Mouse (Mus musculus) gastrocnemius, postnatal 10 days (tissue): ENCODE data around the gene Ap4e1. TPM values are rescaled to one million over a fixed set of nuclear protein-coding genes. Genes with fewer than 3 reads are reported as not detected.

Source experiments
- DNase-seq: peaks from one replicate; pipeline ENCODE4 v3.0.0; 2021; ENCODE audit warnings: mixed read lengths
- long read RNA-seq, 2 experiments: library from polyadenylated mRNA; stranded (forward); transcript quantifications; one replicate each; pipeline ENCODE4 v2.0.0; 2021
- total RNA-seq, 2 experiments: library from RNA; stranded (reverse); gene quantifications; 2 replicates each; pipeline ENCODE4 v1.2.3; 2021

The Ap4e1 gene
- 10 to 100 TPM in 1 of 2 experiments, 1 to 10 TPM in 1; 9.8 to 11.8 TPM for total RNA-seq
- long read RNA-seq, experiment 1, full-length matches to known transcripts = 3 of 4 reads
- long read RNA-seq, experiment 1, partial matches to known transcripts = 0 of 4 reads
- long read RNA-seq, experiment 1, other reads (novel, unspliced or antisense) = 1 of 4 reads
- long read RNA-seq, experiment 2, full-length matches to known transcripts = 1 of 4 reads
- long read RNA-seq, experiment 2, partial matches to known transcripts = 1 of 4 reads
- long read RNA-seq, experiment 2, other reads (novel, unspliced or antisense) = 2 of 4 reads

- peak; percentile 99 for DNase-seq
Observed at GRCm38 (mm10) chr2:127008469-127008998, at the start of gene Ap4e1. Gene Ap4e1 (plus strand): TSS chr2:127008717.

DNA sequence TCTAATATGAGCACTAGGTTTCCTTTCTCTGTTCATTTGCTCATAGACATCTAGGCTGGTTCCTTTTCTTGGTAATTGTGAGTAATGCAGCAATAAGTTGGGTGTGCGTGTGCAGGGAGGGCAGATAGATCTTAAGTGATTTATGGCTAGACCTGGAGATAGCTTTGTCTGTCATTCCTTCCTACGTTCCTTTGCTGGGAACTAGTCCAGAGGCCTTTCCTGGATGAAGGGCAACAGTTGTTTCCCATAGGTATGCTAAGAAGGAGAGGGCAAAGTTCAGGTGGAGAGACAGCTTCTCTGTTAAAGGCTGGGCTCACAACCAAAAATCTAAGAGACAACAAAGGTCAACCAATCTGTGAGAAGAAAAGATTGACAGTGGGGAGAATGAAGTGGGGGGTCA is 46.8 kb upstream of the Ap4e1 start:
- DNase-seq = no peak

GRCm38 (mm10) chr2:126977428-126977827 is 31.1 kb upstream of the Ap4e1 start:
- no peak for DNase-seq

DNA sequence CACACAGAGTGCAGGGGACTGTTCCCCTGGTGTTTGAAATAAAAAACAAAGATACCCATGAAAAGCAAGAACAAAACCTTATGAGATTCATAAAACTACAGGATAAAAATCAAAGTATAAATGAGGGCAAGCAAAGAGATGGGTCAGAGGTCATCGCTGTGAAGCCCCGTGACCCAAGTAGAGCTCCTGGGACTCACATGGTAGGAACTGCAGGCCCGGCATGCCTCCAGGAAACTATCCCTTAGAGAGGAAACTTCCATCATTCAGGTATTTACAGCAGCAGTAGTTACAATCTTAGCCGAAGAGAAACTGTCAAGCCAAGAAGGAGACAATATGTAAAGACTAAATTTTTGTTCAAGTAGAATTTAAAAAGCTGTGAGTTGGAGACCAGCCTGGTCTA is 25.3 kb upstream of the Ap4e1 start:
- DNase-seq = no peak

DNA sequence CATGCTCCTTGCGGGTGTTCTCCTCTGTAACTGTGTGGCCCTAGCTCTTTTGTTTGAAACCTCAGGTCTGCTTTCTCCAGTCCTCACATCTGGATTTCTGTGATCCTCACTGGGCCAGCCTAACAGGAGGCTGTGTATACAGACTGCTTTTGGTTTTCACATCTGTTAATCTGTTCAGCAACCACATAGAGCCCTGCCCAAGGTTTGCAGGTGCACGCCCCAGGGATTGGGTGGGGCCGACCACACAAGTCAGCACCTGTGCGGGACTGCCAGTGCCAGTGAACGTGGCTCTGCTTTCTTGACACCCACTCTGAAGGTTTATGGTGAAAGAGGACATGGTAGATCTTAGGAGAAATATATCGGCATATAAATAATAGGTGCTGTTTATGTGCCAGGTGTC is 18.6 kb upstream of the Ap4e1 start:
- no peak for DNase-seq

DNA sequence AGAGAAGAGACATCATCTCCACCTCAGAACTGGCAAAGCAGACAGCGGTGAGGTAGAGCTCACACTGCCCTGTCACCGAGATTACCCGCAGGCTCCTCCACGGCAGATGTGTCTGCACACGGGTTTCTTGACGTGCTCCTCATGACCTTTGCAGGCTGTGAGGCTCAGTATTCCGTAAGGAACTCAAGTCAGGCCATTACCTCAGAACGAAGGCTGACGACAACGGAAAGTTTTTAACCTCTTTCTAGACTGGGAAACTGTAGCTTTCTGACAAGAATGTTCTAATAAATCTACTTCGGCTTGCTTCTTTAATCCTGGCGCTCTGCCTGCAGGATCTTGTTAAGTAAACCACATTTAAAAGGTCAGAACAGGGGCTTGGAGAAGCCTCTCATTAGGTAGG is 15.8 kb upstream of the Ap4e1 start:
- no peak for DNase-seq

DNA sequence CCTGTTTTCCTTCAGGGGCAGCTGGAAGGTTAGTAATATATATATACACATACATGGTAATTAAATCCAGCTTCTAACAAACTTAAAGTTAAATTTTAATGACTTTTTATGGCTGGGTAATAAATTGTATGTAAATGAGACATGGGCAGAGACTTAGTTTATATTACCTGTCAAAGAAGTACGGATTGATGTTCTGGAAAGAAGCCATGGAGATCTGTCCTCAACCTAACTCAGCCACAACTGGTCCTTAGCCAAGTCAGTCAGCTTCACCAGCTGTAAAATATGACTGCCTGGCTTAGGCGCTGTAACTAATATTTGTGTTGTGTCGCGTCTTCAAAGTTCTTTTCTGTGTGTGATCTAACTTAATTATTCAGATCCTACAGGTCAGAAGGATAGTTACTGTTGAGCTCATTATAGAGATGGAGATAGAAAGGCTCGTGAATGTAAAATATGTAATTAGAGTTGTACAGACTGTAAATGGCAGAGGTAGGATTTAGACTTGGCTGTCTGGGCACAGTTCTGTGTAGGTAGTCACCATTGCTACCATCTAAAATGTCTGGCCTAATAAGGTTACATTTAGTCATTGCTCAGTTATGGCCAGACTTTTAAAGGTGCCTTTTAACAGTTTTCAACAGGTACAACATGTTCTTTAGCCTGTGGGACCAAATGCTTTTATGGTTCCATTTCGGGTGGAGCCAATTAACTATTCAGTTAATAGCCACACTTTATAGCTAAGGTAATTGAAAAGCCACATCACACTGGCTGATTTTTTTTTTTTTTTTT is 13.9 kb upstream of the Ap4e1 start:
- DNase-seq = no peak

DNA sequence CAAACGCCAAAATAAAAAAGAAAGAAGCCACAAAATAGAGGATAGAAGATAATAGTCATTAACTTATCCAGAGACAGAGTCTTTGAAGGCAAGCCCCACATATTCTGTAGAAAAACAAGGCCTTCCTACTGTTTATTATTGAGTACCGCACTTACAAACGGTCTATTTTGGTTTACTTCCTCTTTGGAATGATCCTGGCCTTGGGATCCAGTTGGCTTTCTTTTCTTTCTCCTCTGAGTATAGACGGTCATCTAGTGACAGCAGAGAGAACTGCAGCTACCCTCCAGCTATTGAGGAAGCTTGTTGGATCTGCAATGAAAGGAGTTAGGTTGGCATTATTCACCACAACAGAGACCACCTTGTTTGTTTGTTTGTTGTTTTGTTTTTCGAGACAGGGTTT is 11.8 kb upstream of the Ap4e1 start:
- DNase-seq = peak; percentile 36

DNA sequence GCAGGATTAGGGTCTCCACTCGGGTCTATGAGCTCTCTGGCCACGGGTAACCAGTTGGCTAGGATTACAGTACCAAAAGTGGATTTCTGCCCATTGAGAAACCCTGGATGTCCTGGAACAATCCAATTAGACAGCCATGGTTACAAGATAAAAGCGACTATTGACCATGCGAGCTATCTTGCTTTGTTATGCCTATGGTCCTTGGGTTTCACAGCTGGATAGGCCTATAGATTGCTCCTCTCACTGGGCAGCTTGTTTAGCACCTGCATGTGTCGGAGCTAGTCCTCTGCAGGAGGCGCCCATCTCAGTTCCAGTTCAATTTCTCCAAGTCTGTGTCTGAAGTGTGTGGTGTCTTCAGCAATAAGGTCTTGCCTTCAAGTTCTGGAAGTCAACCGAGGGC is 10.3 kb upstream of the Ap4e1 start:
- DNase-seq = no peak

GRCm38 (mm10) chr2:127000406-127001324 is 7.9 kb upstream of the Ap4e1 start:
- no peak for DNase-seq

- DNase-seq = no peak
Observed at GRCm38 (mm10) chr2:127004046-127004445, 4.5 kb upstream of the Ap4e1 start.

DNA sequence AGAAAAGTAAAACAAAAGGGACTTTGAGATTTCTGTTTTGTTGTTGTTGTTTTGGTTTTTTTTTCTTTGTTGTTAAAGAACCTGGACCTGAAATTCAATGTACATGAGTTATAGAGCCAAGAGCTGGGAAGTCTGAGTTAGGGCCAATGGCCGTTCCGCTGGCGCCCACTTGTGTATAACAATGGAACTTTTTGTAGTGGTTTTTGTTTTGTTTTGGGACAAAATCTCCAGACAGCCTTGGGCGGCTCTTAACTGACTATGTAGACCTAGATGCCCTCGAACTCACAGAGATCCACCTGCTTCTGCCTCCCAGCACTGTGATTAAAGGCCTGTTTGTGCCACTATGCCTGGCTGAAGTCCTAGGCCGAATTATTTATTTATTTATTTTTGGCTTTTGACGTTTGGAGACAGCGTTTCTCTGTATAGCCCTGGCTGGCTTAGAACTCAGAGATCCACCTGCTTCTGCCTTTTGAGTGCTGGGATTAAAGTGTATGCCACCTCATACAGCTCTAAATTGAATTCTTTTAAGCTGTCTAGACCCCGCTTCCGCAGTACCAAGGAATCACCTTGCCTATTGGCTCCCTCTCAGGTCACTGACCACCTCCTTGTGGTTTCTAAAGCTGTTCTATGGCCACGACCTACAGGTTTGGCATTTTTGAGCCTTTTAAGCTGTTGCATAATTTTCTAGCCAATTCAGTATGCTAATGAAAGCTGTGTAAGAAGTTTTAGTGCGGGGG is 1.7 kb upstream of the Ap4e1 start:
- DNase-seq = peak; percentile 58

- DNase-seq = peak; percentile 25
Observed at GRCm38 (mm10) chr2:127007509-127007908, 1.0 kb upstream of the Ap4e1 start.

- no peak for DNase-seq
Observed at GRCm38 (mm10) chr2:127035006-127035605, 26.6 kb downstream of the Ap4e1 start.

DNA sequence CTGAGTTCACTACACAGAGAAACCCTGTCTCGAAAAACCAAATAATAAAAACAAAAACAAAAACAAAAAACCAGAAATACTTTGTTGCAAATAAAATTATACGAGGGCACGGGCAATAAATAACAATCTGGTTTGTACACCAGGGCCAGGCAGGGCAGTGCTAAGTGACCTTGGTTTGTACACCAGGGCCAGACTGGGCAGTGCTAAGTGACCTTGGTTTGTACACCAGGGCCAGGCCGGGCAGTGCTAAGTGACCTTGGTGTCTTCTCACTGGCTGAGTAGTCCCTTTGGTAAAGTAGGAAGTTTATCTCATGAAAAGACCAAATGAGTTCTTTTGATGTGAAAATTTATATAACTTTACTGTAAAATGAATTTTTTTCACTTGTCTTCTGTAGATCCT is 28.8 kb downstream of the Ap4e1 start:
- no peak for DNase-seq

DNA sequence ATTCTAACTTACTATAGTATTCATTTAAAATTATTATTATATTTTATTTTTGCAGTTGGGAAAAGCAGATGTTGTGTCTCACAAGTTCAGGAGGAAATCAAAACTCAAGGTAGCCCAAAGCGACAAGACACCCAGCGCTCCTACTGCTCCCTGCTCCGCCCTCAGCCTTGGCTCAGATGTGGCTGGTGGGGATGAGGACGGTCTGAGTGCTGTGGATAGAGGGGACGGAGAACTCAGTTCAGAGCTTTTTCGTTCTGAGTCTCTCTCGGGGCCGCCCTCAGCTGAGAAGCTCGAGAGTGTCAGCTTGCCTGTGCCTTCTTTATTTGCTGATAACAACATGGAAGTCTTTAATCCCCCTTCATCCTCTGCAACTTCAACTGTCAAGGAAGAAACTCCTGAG is 53.0 kb downstream of the Ap4e1 start:
- no peak for DNase-seq

- no peak for DNase-seq
Observed at GRCm38 (mm10) chr2:127068806-127069205, 60.3 kb downstream of the Ap4e1 start.

GRCm38 (mm10) chr2:127069781-127070434 is 61.4 kb downstream of the Ap4e1 start:
- DNase-seq = no peak

DNA sequence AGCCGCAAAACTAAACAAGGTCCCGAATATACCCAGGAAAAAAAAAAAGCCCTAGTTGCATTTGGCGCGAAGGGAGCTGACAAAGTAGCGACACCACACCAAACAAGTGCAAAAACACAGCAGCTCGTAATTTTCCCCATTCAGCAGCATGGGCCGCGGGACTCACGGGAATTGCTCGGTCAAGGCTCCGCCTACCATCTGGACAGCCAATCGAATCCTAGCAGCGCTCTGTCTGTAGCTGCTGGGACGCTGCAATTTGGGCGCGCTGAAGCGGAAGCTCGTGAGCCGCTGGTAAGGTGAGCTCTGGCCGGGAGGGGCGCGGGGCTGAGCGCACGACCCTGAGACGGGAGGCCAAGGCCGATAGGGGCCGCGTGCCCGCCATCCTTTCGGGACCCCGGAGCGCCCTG is 61.9 kb downstream of the Ap4e1 start, which contains the start of gene Blvra:
TSS of gene Blvra (plus strand) at position 231 of the 407 bp plus-strand sequence.
- DNase-seq = peak; percentile 82

GRCm38 (mm10) chr2:127070879-127071278 is 62.4 kb downstream of the Ap4e1 start:
- DNase-seq = no peak

DNA sequence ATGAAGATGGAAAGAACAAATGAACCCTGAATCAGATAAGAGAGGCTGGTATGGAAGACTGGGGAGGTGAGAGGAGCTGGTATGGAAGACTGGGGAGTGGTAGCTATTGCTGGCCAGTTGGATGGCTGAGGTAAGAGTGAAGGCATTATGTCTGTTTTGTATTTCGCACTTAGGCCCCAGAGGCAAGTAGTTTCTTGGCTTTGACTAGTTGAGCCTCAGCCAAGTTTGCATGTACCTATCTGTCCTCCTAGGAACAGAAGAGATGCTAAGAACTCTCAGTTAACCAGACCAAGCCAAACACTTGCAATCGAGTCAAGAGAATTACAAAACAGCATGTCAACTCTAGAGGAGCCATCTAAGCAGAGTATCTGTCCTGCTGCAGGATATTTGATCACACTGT is 65.6 kb downstream of the Ap4e1 start:
- DNase-seq = no peak
